Mouse (Mus musculus) adrenal gland, postnatal 10 days (tissue): Measurements from ENCODE around the gene Nek8. TPM values are rescaled to one million over a fixed set of nuclear protein-coding genes. Genes with fewer than 3 reads are reported as not detected.
"Not testable (repeated sequence)": the region's sequence is repeated elsewhere in the genome, so short reads cannot be mapped to it uniquely, and the experiment has no call there.

Experiments
- DNase-seq: peaks from one replicate; pipeline ENCODE4 v3.0.0; 2021; ENCODE audit warnings: mixed read lengths
- microRNA-seq: library from miRNA; unstranded; fragments of <30 nt; microRNA quantifications from one replicate; pipeline ENCODE4 v1.2.0, GENCODE M21; 2021
- total RNA-seq, 2 experiments: library from RNA; stranded (reverse); gene quantifications; 2 replicates each; pipeline ENCODE4 v1.2.3; 2021

The Nek8 gene
- total RNA-seq, 2 experiments from 2014 or later = 8.6 to 10.9 TPM

GRCm38 (mm10) chr11:78146707-78147543, 29.6 kb downstream of the Nek8 start:
- no peak for DNase-seq

DNA sequence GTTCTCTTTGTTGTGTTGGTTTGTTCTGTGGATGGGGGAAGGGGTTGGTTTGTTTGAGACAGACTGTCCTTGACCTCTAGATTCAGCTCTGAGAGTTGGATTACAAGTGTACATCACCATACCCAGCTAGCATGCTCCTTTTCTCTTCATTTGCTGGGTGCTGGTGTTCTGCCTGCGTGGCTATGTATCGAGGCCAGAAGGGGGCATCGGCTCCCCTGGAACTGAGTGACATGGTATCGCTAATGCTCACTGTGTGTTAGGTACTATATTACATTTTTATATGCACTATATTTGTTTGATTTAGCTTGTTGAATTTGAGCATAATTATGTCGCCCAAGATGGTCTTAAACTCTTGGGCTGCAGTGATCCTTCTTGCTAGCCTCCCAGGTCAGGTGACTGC, 30.3 kb downstream of the Nek8 start:
- DNase-seq = no peak

DNA sequence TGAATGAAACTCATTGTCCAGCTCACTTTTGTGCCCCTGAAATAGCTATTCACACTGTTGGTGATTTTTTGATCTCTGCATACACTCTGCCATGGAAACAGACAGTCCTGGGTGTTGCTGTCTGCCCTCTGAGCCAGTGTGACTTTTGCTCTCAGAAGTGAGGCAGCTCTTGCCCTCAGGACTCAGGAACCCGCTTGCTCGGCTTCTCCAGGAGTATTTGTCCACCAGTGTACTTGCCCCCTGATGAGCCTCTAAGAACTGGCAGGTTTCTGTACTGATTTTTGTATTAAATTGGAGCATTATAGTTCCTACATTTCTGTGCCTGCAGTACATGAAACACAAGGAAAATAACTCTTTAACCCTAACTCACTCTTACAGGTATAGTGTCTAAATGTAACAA, 33.0 kb downstream of the Nek8 start:
- no peak for DNase-seq

DNA sequence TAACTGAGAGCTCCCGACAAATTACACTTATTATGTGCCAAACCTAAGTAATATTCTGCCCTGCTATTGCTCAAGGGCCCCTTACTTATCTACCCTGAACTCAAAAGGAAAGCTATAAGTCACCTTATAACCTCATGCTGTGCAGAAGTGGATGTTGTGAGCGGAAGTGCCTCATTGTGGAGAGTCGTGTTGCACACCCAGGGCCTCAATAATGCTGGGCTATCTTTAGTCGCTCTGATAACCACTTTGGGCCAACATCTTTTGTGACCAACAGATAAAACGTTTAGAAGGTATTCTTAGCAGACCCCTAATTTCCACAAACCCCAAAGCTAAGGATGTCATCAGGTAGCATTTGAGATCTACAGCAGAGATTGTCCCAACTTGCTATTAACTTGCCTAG, 35.8 kb downstream of the Nek8 start:
- DNase-seq = no peak

- no peak for DNase-seq
These were observed 38.5 kb downstream of the Nek8 start for GRCm38 (mm10) chr11:78138023-78138422.

- no peak for DNase-seq
These were observed 38.9 kb downstream of the Nek8 start for GRCm38 (mm10) chr11:78137584-78137983.

DNA sequence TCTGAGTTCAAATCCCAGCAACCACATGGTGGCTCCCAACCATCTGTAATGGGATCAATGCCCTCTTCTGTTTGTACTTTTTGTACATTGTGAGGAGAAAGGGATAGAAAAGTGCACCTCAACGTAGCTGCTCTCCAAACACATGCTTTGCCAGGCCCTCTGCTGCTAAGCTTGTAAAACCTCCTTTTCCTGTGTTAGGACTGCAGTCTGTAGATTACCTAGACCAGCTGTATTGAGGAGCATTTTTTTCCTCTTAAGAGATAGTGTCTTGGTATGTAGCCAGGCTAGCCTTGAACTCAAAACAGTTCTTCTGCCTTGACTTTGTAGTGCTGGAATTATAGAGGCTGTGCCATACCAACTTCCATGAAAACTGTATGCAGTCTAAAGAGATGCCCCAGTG, 40.3 kb downstream of the Nek8 start:
- DNase-seq = no peak

- not testable (repeated sequence) for DNase-seq
These were observed 41.2 kb downstream of the Nek8 start for GRCm38 (mm10) chr11:78135314-78135713.

DNA sequence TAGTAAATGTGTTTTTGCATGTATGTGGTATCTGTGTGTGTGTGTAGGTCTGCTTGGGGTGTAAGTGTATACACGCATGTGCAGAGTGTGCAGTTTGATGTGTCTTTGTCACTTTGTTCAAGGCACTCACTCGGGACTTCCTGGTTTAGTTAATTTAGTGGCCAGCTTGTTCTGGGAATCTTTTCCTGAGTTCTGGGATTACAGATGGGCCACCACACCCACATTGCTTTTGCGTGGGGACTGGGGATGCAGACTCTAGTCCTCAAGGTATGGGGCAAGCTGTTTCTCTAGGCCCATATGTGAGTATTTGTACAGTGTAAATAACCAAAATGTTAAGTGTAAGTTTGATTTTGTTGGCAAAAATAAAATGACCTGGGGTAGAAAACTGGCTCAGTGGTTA, 42.1 kb downstream of the Nek8 start:
- DNase-seq = no peak

DNA sequence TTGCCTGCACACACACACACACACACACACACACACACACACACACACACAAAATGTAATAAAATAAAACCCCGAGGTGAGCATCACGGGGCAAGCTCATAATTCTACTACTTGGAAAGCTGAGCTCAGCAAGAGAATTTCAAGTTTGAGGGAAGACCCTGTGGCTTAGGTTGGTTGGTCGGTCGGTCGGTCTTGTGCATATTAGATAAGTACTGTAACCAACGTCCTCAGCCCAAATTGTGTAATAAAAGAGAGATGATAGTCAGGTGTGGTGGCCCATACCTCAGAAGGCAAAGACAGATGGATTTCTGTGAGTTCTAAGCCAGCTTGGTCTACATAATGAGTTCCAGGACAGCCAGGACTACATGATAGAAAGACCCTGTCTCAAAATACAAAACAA, 42.6 kb downstream of the Nek8 start:
- no peak for DNase-seq

- no peak for DNase-seq
These were observed 47.0 kb downstream of the Nek8 start for GRCm38 (mm10) chr11:78129458-78129857.

GRCm38 (mm10) chr11:78126739-78127138, 49.7 kb downstream of the Nek8 start:
- DNase-seq = no peak

DNA sequence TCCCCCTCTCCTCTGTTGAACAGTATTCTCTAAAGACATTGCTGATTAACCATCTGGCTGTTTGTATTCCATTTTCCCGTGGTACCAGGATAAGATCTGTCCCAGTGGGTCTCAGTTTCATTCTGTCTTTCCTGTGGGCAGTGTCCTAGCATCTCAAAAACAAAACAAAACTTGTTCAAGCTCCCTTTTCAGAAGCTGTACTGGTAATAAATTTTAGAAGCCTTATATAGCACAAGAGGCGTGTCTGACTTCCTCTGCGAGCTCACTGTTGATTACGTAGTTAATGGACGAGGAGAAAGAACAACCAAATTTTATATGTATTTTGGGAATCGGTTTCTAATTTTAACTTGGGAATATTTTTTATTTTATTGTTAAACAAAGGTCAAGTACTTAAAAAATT, 50.8 kb downstream of the Nek8 start:
- DNase-seq = no peak

DNA sequence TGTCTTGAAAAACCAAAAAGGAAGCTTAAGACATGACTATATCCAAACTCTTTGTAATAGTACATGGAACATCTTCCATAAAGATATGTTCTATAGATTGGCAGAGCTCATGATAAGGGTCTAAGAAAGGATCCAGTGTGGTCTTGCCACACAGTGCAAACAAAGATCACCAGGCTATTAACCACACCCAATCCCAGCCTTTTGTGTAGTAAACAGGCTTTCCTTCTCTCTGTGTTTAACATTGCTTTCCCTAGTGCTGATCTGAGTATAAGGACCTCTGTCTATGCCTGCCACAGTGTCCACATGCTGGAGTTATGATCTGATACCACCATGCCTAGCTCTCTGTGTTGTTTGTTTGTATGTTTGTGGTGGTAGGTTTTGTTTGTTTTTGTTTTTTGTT, 52.7 kb downstream of the Nek8 start:
- no peak for DNase-seq

DNA sequence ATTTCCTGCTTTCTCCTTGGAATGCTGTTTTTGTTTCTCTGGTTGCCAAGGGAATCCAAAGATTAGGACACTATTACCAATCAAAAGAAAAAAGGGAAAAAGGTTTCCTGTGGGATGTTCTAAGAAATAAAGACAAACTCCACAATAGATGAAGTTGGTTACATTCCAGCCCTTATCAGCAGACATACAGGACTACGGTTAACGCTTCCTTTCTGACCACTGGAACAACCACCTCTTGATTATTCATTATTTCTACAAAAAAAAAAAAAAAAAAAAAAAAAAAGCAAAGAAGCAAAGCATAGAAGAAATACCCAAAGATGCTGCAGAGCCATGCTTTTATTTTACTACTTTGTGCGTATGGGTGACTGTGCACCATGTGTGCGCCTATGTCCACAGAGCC, 53.7 kb downstream of the Nek8 start:
- DNase-seq = no peak

- peak; percentile 51 for DNase-seq
These were observed 55.3 kb downstream of the Nek8 start for GRCm38 (mm10) chr11:78121176-78121575.

DNA sequence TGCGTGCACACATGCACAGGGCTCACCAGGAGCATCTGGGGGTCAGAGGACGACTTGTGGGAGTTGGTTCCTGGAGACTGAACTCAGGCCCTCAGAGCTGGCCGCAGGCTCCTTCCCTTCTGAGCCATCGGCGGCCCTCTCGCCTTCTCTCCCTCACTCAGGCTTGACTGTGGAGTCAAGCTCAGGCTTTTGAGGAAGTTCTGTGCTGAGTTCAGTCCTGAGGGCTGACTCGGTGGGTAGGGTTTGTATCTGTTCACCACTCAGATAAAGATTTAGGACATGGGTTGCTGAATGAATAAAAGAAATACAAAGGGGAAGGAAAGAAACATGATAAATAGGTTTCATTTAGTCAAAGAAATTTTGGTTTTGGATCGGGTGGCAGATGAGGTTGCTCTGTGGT, 56.6 kb downstream of the Nek8 start:
- DNase-seq = no peak

GRCm38 (mm10) chr11:78118467-78118866, 58.0 kb downstream of the Nek8 start:
- DNase-seq = no peak

- no peak for DNase-seq
These were observed 60.4 kb downstream of the Nek8 start for GRCm38 (mm10) chr11:78116146-78116410.

Small RNA genes lying within 50 kb of the gene (microRNA-seq; reads per million reads assigned to microRNA genes)
- not detected for gene Mir7653

Other genes starting within 250 kb of the Nek8 start
- 1 to 10 TPM; 2.5 to 3.6 TPM for gene Sez6, start 245.9 kb downstream of the Nek8 start, total RNA-seq
- gene Phf12, start 193.9 kb downstream of the Nek8 start, total RNA-seq = 10 to 100 TPM; 42.9 to 55.3 TPM
- 10 to 100 TPM in 1 of 2 experiments, 1 to 10 TPM in 1; 8.6 to 10.4 TPM for gene Dhrs13, start 144.4 kb downstream of the Nek8 start, total RNA-seq
- gene Flot2, start 138.7 kb downstream of the Nek8 start, total RNA-seq = 10 to 100 TPM; 79.1 to 95.9 TPM
- 10 to 100 TPM; 30.4 to 35.0 TPM for gene Eral1, start 96.3 kb downstream of the Nek8 start, total RNA-seq
- gene Fam222b, start 82.0 kb downstream of the Nek8 start, total RNA-seq = 10 to 100 TPM; 14.7 to 15.3 TPM
- gene Traf4, start 11.1 kb downstream of the Nek8 start, total RNA-seq = 10 to 100 TPM; 52.2 to 53.0 TPM
- gene Tlcd1, start within 50 bp of the Nek8 start, total RNA-seq = 10 to 100 TPM; 34.4 to 45.6 TPM
- 1,000 to 10,000 TPM; 1,780 to 1,853 TPM for gene Rpl23a, start 6.9 kb upstream of the Nek8 start, total RNA-seq
- gene Rab34, start 11.8 kb upstream of the Nek8 start, total RNA-seq = 100 to 1,000 TPM in 1 of 2 experiments, 10 to 100 TPM in 1; 93.0 to 100 TPM
- gene Proca1, start 16.7 kb upstream of the Nek8 start, total RNA-seq = 10 to 100 TPM; 14.8 to 18.1 TPM
- gene Sdf2, start 69.1 kb upstream of the Nek8 start, total RNA-seq = 10 to 100 TPM; 67.9 to 68.2 TPM
- gene Supt6, start 69.3 kb upstream of the Nek8 start, total RNA-seq = 10 to 100 TPM; 46.9 to 50.9 TPM
- gene 2610507B11Rik, start 85.1 kb upstream of the Nek8 start, total RNA-seq = 100 to 1,000 TPM; 138 to 184 TPM
- 1 to 10 TPM in 1 of 2 experiments, under 1 TPM in 1; 0.57 to 2.2 TPM for gene BC030499, start 114.2 kb upstream of the Nek8 start, total RNA-seq
- 10 to 100 TPM; 11.2 to 16.1 TPM for gene Spag5, start 124.9 kb upstream of the Nek8 start, total RNA-seq
- gene Aldoc, start 146.3 kb upstream of the Nek8 start, total RNA-seq = 1 to 10 TPM; 8.3 to 8.6 TPM
- gene Pigs, start 151.7 kb upstream of the Nek8 start, total RNA-seq = 10 to 100 TPM; 40.1 to 40.3 TPM
- gene Unc119, start 166.8 kb upstream of the Nek8 start, total RNA-seq = 10 to 100 TPM; 36.1 to 42.5 TPM
- gene Foxn1, start 209.9 kb upstream of the Nek8 start, total RNA-seq = under 1 TPM in 1 of 2 experiments, not detected in 1; 0.09 TPM
- gene Slc13a2, start 245.5 kb upstream of the Nek8 start, total RNA-seq = not detected